Mouse (Mus musculus) testis, adult 2 months (tissue): ENCODE results near the gene B9d1. TPM values are rescaled to one million over a fixed set of nuclear protein-coding genes. Genes with fewer than 3 reads are reported as not detected.

Source experiments
- H3K27ac ChIP-seq: fragments of 200-500 bp; 2 replicates; pipeline ENCODE4 v1.5.1; 2012; ENCODE audit warnings: low read depth, low read length; ENCODE audit not compliant: control insufficient read depth, insufficient read depth
- H3K27me3 ChIP-seq: fragments of 200-500 bp; 2 replicates; pipeline ENCODE4 v1.6.1; 2012; ENCODE audit warnings: mild to moderate bottlenecking, low read length, moderate library complexity; ENCODE audit not compliant: control insufficient read depth, insufficient read depth
- H3K36me3 ChIP-seq: fragments of 200-500 bp; 2 replicates; pipeline ENCODE4 v1.6.1; 2012; ENCODE audit warnings: mild to moderate bottlenecking, low read length; ENCODE audit not compliant: control insufficient read depth, insufficient read depth
- H3K4me1 ChIP-seq: fragments of 200-500 bp; 2 replicates; pipeline ENCODE4 v1.6.1; 2012; ENCODE audit warnings: low read length; ENCODE audit not compliant: control insufficient read depth, insufficient read depth
- H3K4me3 ChIP-seq: fragments of 200-500 bp; 2 replicates; pipeline ENCODE4 v1.5.1; 2012; ENCODE audit warnings: low read depth, mild to moderate bottlenecking, low read length, moderate library complexity, mixed read lengths; ENCODE audit not compliant: control insufficient read depth
- CTCF ChIP-seq: fragments of 200-500 bp; IDR thresholded peaks from 2 replicates; pipeline ENCODE4 v1.5.1; 2012; ENCODE audit warnings: low read depth, mild to moderate bottlenecking, inconsistent platforms, low read length, moderate library complexity; ENCODE audit not compliant: control insufficient read depth, insufficient read depth, insufficient replicate concordance
- POLR2A ChIP-seq: fragments of 200-500 bp; IDR thresholded peaks from 2 replicates; pipeline ENCODE4 v1.6.1; 2012; ENCODE audit warnings: low read depth, mild to moderate bottlenecking, inconsistent platforms, low read length, moderate library complexity; ENCODE audit not compliant: control insufficient read depth
- polyA plus RNA-seq: library from polyadenylated mRNA; depleted of rRNA; stranded (reverse); fragments of >200 nt; gene quantifications from 2 replicates; pipeline ENCODE4 v1.2.3, GENCODE M21; 2012

B9d1 gene
- polyA plus RNA-seq, 1 experiment = 310 TPM

DNA sequence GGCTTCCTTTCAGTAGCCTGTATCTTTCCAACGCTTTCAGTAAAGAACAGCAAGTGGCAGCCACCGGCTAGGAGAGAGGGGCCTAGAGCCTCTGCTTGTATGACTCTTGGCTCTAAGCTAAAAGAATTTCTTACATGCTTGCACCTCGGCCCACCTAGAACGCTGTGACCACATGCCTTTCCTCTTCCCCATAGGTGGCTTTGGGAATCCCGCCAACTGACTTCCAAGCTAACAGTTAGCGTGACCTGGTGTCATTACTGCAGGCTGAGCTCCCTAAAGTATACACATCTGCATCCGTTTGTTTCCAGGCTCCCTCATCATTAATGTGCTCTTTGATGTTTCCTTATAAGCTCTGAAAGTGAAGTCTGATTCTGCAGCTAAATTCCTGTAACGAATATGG, 1.0 kb upstream of the B9d1 start:
- H3K27me3 ChIP-seq = no peaks in the 10 kb centered on the region
- no peaks in the 10 kb centered on the region for H3K36me3 ChIP-seq
- no peak overlapping the region for H3K27ac ChIP-seq
- H3K4me1 ChIP-seq = peaks cover 10% of the 10 kb centered on the region
- H3K4me3 ChIP-seq = no peak overlapping the region
- TF ChIP-seq CTCF (no peak), POLR2A (no peak)

DNA sequence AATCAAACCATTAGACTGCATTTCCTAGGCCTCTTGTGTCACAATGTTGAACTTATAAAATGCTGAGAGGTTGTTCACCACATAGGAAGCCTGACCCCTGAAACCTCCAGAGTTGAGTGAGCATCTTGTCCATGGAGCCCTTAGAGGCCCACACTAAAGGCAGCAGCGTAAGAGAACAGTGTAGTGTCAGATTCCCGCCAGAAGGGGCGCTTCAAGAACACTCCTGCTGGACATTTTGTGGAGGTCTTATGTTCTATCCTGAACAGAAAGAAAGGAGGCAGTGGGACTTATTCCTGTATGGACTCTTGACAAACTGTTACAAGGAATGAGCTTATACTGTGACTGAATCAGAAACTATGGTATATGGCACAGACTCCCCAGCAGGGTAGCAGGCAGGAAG, 10.0 kb downstream of the B9d1 start:
- Histone ChIP-seq H3K27me3 (no peaks in the 10 kb centered on the region), H3K4me1 (no peaks in the 10 kb centered on the region), H3K36me3 (peaks cover 2% of the 10 kb centered on the region), H3K4me3 (no peak overlapping the region), H3K27ac (no peak overlapping the region)
- TF ChIP-seq CTCF (no peak), POLR2A (no peak)

DNA sequence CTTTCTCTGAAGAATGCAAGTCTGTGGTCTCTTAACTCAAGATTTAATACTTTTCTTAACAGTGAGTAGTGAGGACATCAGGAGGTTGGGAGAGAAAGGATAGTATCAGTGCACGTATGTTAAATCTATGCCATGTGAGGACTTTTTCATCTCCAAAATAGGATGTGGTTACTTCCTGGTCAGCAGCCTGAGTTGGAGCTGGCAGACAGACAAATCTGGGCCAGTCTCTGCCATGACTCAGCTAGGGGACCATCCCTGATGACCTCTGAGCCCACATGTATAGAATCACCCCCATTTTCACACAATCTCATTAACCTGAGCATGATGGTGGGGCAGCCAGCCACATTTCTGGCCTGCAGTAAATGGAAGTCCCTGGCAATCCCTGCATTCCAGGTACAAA, 13.0 kb downstream of the B9d1 start:
- Histone ChIP-seq H3K36me3 (peaks cover 5% of the 10 kb centered on the region), H3K4me1 (no peaks in the 10 kb centered on the region), H3K27me3 (no peaks in the 10 kb centered on the region), H3K27ac (no peak overlapping the region), H3K4me3 (no peak overlapping the region)
- TF ChIP-seq POLR2A (no peak), CTCF (no peak)

- TF ChIP-seq POLR2A (no peak), CTCF (no peak)
- Histone ChIP-seq H3K36me3 (peaks cover 5% of the 10 kb centered on the region), H3K4me1 (no peaks in the 10 kb centered on the region), H3K4me3 (no peak overlapping the region), H3K27me3 (no peaks in the 10 kb centered on the region), H3K27ac (no peak overlapping the region)
Measured at GRCm38 (mm10) chr11:61518871-61519270, 13.9 kb downstream of the B9d1 start.

DNA sequence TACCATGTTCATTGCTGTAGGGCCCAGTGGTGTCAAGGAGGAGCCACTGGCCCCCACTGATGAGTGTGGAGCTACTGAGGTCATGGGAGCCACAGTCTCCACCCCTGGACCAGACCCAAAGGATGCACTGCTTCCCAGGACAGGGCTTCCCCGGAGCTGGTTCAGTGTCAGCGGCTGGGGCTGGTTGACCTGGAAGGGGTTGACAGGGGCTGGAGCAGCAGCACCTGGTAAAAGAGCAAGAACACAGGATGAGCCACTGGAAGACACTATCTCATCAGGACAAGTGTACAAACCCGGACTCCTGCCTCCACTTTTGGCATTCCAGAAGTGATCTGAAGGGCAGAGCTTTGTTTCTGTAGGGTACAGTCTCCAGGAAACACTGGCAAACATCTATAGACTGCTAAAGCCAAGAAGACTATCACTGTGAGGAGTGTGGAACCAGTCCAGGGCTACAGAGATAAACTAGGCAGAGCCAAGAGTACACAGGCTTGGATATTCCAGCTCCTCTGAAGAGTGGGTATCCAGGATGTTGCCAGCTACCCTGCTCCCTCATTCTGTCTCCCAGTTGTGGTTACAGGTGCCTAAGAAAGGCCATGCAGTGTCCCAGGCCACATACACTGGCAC, 14.7 kb downstream of the B9d1 start:
- H3K27me3 ChIP-seq = no peaks in the 10 kb centered on the region
- no peaks in the 10 kb centered on the region for H3K4me1 ChIP-seq
- no peak for TF ChIP-seq POLR2A
- TF ChIP-seq CTCF = no peak
- no peak overlapping the region for H3K27ac ChIP-seq
- peaks cover 5% of the 10 kb centered on the region for H3K36me3 ChIP-seq
- H3K4me3 ChIP-seq = no peak overlapping the region

DNA sequence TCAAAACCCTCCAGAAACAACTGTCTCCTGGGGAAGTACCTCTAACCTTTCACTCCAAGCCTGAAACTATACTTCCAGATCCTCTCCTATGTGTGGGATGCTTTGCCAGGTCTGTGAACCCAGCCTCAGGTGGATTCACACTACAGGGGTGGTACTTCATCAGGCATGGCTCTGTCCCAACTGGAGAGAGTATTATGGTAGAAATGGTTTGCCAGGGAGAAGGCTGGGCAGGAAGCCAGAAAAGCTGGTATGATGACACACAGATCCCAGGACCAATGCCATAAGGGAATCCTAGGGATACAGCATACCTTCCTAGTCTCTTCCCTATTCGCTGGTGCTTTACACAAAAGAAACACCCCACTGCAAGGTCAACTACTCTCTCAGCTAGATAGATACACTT, 21.9 kb downstream of the B9d1 start:
- TF ChIP-seq CTCF (no peak), POLR2A (no peak)
- H3K4me1 ChIP-seq = no peaks in the 10 kb centered on the region
- peaks cover 3% of the 10 kb centered on the region; the same call in 1 of the 2 replicates for H3K36me3 ChIP-seq
- H3K4me3 ChIP-seq = no peak overlapping the region
- H3K27ac ChIP-seq = no peak overlapping the region
- H3K27me3 ChIP-seq = no peaks in the 10 kb centered on the region

DNA sequence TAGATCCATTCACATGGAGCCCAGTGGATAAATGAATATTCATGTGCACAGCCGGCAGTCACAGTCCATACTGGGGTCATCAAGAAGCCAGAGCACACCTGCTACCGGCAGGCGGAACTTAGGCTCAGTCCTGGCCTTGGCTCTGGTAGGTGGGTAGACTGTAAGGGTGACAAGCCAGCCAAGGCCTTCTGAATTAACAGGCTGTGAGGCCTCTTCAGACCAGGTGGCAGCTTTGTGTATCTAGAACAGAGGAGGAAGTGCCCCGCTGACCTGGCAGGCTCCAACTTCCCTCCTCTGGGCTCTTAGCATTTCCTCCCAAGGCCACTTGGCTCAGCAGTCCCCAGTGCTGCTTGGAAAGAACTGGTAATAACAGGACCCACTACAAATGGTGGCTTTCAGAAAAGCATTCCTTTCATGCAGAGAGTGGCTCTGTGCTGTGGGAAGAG, 24.3 kb downstream of the B9d1 start:
- Histone ChIP-seq H3K4me3 (no peak overlapping the region), H3K27me3 (no peaks in the 10 kb centered on the region), H3K36me3 (peaks cover 1% of the 10 kb centered on the region; the same call in 1 of the 2 replicates), H3K4me1 (no peaks in the 10 kb centered on the region), H3K27ac (no peak overlapping the region)
- TF ChIP-seq POLR2A (no peak), CTCF (no peak)

DNA sequence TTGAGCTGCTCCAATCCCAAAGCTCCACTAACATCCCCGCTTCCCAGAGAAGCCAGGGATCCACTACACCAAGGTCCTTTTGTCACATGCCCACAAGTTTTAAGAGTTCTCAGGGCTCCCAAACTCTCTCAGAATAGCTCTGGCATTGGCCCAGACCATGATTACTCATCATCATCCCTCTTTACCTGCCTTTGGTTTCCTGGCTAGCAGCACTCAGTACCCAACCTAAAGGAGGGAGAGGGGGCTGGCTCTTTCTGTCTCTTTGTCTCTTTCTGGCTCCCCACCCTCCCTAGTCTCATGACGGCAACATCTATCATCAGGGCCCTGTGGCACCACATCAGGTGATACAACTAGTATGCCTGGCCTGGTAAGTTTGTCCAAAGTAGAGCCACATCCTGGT, 27.9 kb downstream of the B9d1 start:
- no peaks in the 10 kb centered on the region for H3K27me3 ChIP-seq
- H3K36me3 ChIP-seq = no peaks in the 10 kb centered on the region; the same call in 1 of the 2 replicates
- TF ChIP-seq POLR2A (no peak), CTCF (no peak)
- no peaks in the 10 kb centered on the region for H3K4me1 ChIP-seq
- no peak overlapping the region for H3K27ac ChIP-seq
- no peak overlapping the region for H3K4me3 ChIP-seq
